Comparison of ENCODE assay signal across 22 mouse cellular contexts in genomic region chr16:35272417-35272816, GRCm38 (mm10).
DNase-seq lines count a peak whose midpoint lies in the region; ATAC-seq and TF ChIP-seq lines count a peak whose summit lies in the region.
"Had no signal": no experiment of that assay in that cellular context is flagged by ENCODE, and none has a peak within 500 bp of the region (broad histone marks: within the 10 kb centered on the region; RNA-seq: fewer than 3 reads in every experiment).

No protein-coding gene starts in this region.

- no peaks in the 10 kb centered on the region for H3K79me2 ChIP-seq in heart, adult 2 months (replicated peaks; ENCODE audit: control insufficient read depth, insufficient read depth, low read length)

- no peak overlapping the region for H3K27ac ChIP-seq in heart, adult 2 months
- H3K27ac ChIP-seq in heart, embryonic 12.5 days (ENCODE audit: poor library complexity, severe bottlenecking): no peak overlapping the region
- H3K27ac ChIP-seq: forebrain, embryonic 13.5 days; heart, embryonic 10.5 days; hindbrain, embryonic 13.5 days; kidney, embryonic 15.5 days; liver, embryonic 13.5 days had no signal

- H3K9me3 ChIP-seq in heart, embryonic 12.5 days (replicated peaks): no peaks in the 10 kb centered on the region
- H3K9me3 ChIP-seq: forebrain, embryonic 13.5 days; heart, embryonic 10.5 days; hindbrain, embryonic 13.5 days; kidney, embryonic 15.5 days; liver, embryonic 13.5 days had no signal

- TF ChIP-seq EP300 in heart, adult 2 months (IDR thresholded peaks at IDR 0.05; ENCODE audit: insufficient read depth, low read depth, low read length): no peak

- no peak for ATAC-seq in heart, embryonic 12.5 days (ENCODE audit: insufficient number of reproducible peaks, low FRiP score)
- ATAC-seq: intestine, embryonic 16.5 days had no signal

- H3K36me3 ChIP-seq in heart, adult 2 months (ENCODE audit: control insufficient read depth, insufficient read depth, low read length): no peaks in the 10 kb centered on the region
- peaks cover 6% of the 10 kb centered on the region; the same call in 1 of the 2 replicates for H3K36me3 ChIP-seq in heart, embryonic 12.5 days
- H3K36me3 ChIP-seq: kidney, embryonic 15.5 days; liver, embryonic 13.5 days had no signal

- WGBS in heart, adult 2 months: 67% methylated on average over 4 of the region's 4 CpGs
- 60% methylated on average over 4 of the region's 4 CpGs for WGBS in heart, embryonic 12.5 days

- no peak for DNase-seq in heart, adult 2 months
- DNase-seq in left cerebral cortex, postnatal 14 days (ENCODE audit: low spot score in 2 of 2): peak; percentile 18 to 41
- no peak for DNase-seq in left cerebral cortex, adult 9 months (ENCODE audit: low spot score in 2 of 2)
- DNase-seq in 3T3-L1 (ENCODE audit: low read depth, low spot score) (peak; percentile 37), adipocyte (ENCODE audit: low spot score) (peak; percentile 63)
- DNase-seq in adrenal gland, adult (ENCODE audit: inconsistent age in 2 of 2, low spot score in 1 of 2): no peak
- DNase-seq: adrenal gland, postnatal 14 days; cerebellum, adult 11-12 months; cerebellum, postnatal 25 days; gastrocnemius, postnatal 36 days; heart, postnatal 14 days; layer of hippocampus, postnatal 36 days; liver, embryonic 13.5 days; lung, postnatal 10 days; right cerebral cortex, postnatal 14 days had no signal

- intact Hi-C loops in heart, adult 2 months (cut with DNase I): no loop called here
- intact Hi-C loops in left cerebral cortex, postnatal 14 days (cut with DNase I): loop anchor here (5.0 kb wide), 1 partner anchor 215 kb away; no protein-coding TSS in a partner anchor

- peaks cover 1% of the 10 kb centered on the region; the same call in 1 of the 2 replicates for H3K4me1 ChIP-seq in heart, adult 2 months (ENCODE audit: control insufficient read depth, insufficient read depth, low read length)
- peaks cover 8% of the 10 kb centered on the region for H3K4me1 ChIP-seq in heart, embryonic 12.5 days (replicated peaks)
- H3K4me1 ChIP-seq: kidney, embryonic 15.5 days; liver, embryonic 13.5 days had no signal

- H3K27me3 ChIP-seq in heart, adult 2 months (ENCODE audit: control insufficient read depth, insufficient read depth, low read length): no peaks in the 10 kb centered on the region
- peaks cover 37% of the 10 kb centered on the region for H3K27me3 ChIP-seq in heart, embryonic 12.5 days (replicated peaks)
- H3K27me3 ChIP-seq: forebrain, embryonic 13.5 days; kidney, embryonic 15.5 days had no signal

- H3K4me3 ChIP-seq in heart, adult 2 months: no peak overlapping the region
- H3K4me3 ChIP-seq in heart, embryonic 12.5 days: no peak overlapping the region
- H3K4me3 ChIP-seq: erythroblast, embryonic 14.5 days; forebrain, embryonic 13.5 days; heart, embryonic 10.5 days; hindbrain, embryonic 13.5 days; kidney, embryonic 15.5 days; liver, embryonic 13.5 days had no signal

- H3K4me2 ChIP-seq in heart, embryonic 12.5 days: no peak overlapping the region
- H3K4me2 ChIP-seq: forebrain, embryonic 13.5 days; hindbrain, embryonic 13.5 days; kidney, embryonic 15.5 days; liver, embryonic 13.5 days had no signal

- peak; percentile 18; the same call in 1 of the 2 replicates for TF ChIP-seq CTCF in heart, adult 2 months (IDR thresholded peaks at IDR 0.05)

- no peak overlapping the region for H3K9ac ChIP-seq in heart, adult 2 months (ENCODE audit: low read depth, low read length)
- no peak overlapping the region for H3K9ac ChIP-seq in heart, embryonic 12.5 days
- H3K9ac ChIP-seq: forebrain, embryonic 13.5 days; hindbrain, embryonic 13.5 days; kidney, embryonic 15.5 days; liver, embryonic 13.5 days had no signal

- TF ChIP-seq POLR2A in heart, adult 2 months (IDR thresholded peaks at IDR 0.05; ENCODE audit: insufficient read depth, low read depth, low read length): no peak

Comparison
In these comparisons a context has a peak if more than half of its experiments do, and no peak if none do; other contexts are left out.
1. DNase-seq: peak in left cerebral cortex, postnatal 14 days (2 of 2), 3T3-L1 (single experiment) and adipocyte (single experiment); none in heart, adult 2 months (0 of 2), left cerebral cortex, adult 9 months (0 of 2) and adrenal gland, adult (0 of 2).